Comparison of ENCODE assay signal across 14 mouse cellular contexts in genomic region chr13:105048662-105049061, GRCm38 (mm10). TPM values are rescaled to one million over a fixed set of nuclear protein-coding genes. Genes with fewer than 3 reads are reported as not detected.
A peak's percentile ranks its signal among the peaks of the same experiment; 100 is the strongest.
DNase-seq lines count a peak whose midpoint lies in the region; ATAC-seq and TF ChIP-seq lines count a peak whose summit lies in the region.
"Had no signal": no experiment of that assay in that cellular context is flagged by ENCODE, and none has a peak within 500 bp of the region (broad histone marks: within the 10 kb centered on the region; RNA-seq: fewer than 3 reads in every experiment).

No protein-coding gene starts in this region.

- ATAC-seq in cerebellum, adult (ENCODE audit: insufficient number of reproducible peaks, low FRiP score, low TSS enrichment): no peak
- ATAC-seq in lung, embryonic 14.5 days (ENCODE audit: insufficient read depth): no peak
- ATAC-seq: Patski had no signal

- H3K36me3 ChIP-seq in lung, embryonic 14.5 days (ENCODE audit: insufficient read depth): no peaks in the 10 kb centered on the region
- H3K36me3 ChIP-seq in splenic B cell, adult 2 months (ENCODE audit: control insufficient read depth, insufficient read depth, low read length, poor library complexity, severe bottlenecking): no peaks in the 10 kb centered on the region
- H3K36me3 ChIP-seq: hindbrain, embryonic 15.5 days had no signal

- DNase-seq in cerebellum, adult 11-12 months: peak; percentile 38
- peak; percentile 15 for DNase-seq in lung, embryonic 14.5 days
- no peak for DNase-seq in lung, postnatal 14 days
- peak; percentile 7 to 20 for DNase-seq in heart, postnatal 14 days
- peak; percentile 1 for DNase-seq in splenic B cell, adult 2 months (ENCODE audit: low read depth, low spot score)
- DNase-seq in urinary bladder, postnatal 25 days (ENCODE audit: low spot score): no peak
- no peak for DNase-seq in neural tube, embryonic 10.5 days (ENCODE audit: extremely low spot score, low spot score)

- WGBS in lung, embryonic 14.5 days: 66% methylated on average over 8 of the region's 8 CpGs

- peaks cover 11% of the 10 kb centered on the region for H3K27me3 ChIP-seq in lung, embryonic 14.5 days (ENCODE audit: insufficient read depth, low read length)
- peaks cover 2% of the 10 kb centered on the region; the same call in 1 of the 2 replicates for H3K27me3 ChIP-seq in splenic B cell, adult 2 months (ENCODE audit: control insufficient read depth, insufficient read depth, low read length, poor library complexity, severe bottlenecking)
- H3K27me3 ChIP-seq: hindbrain, embryonic 15.5 days had no signal

- H3K9me3 ChIP-seq in lung, embryonic 14.5 days (ENCODE audit: low read depth, low read length): no peaks in the 10 kb centered on the region
- H3K9me3 ChIP-seq: hindbrain, embryonic 15.5 days had no signal

- no peak for TF ChIP-seq CTCF in lung, embryonic 14.5 days (IDR thresholded peaks at IDR 0.05; ENCODE audit: low read depth)

- H3K4me2 ChIP-seq in lung, embryonic 14.5 days: no peak overlapping the region
- H3K4me2 ChIP-seq: hindbrain, embryonic 15.5 days had no signal

- no peak overlapping the region for H3K9ac ChIP-seq in lung, embryonic 14.5 days
- H3K9ac ChIP-seq: hindbrain, embryonic 15.5 days had no signal

- H3K4me3 ChIP-seq in lung, embryonic 14.5 days (ENCODE audit: low read depth, low read length): no peak overlapping the region
- H3K4me3 ChIP-seq: hindbrain, embryonic 15.5 days had no signal

- H3K27ac ChIP-seq in lung, embryonic 14.5 days (ENCODE audit: low read depth): no peak overlapping the region
- H3K27ac ChIP-seq: hindbrain, embryonic 15.5 days had no signal

- intact Hi-C loops in heart, postnatal 14 days (cut with DNase I): loop anchor here (5.0 kb wide), 1 partner anchor 46 kb away; no protein-coding TSS in a partner anchor

- H3K4me1 ChIP-seq in lung, embryonic 14.5 days (ENCODE audit: insufficient read depth): no peaks in the 10 kb centered on the region

RNA-seq across cellular contexts. Expression of gene Rgs7bp, which starts 6.1 kb away (rescaled TPM):
- 0.81 and 0.83 TPM in 2 replicates for polyA plus RNA-seq in lung, embryonic 14.5 days (2014; fragmentation: Nextera tagmentation; extraction: Ambion mirVana)
- total RNA-seq in heart, postnatal 14 days (2021): 1 to 10 TPM; 3.8 to 4.3 TPM
- polyA plus RNA-seq: Patski had no signal

RNA-seq across cellular contexts. Expression of gene 4933425L06Rik, which starts 33.3 kb away (rescaled TPM):
- polyA plus RNA-seq in lung, embryonic 14.5 days (2014; fragmentation: Nextera tagmentation; extraction: Ambion mirVana): not detected in 2 replicates
- not detected for total RNA-seq in heart, postnatal 14 days (2021)
- total RNA-seq: layer of hippocampus, adult 18-20 months had no signal
- polyA plus RNA-seq: hindbrain, embryonic 15.5 days; lung, embryonic 16.5 days; neural tube, embryonic 11.5 days; Patski; spleen, adult 2 months had no signal

Comparison
In these comparisons a context has a peak if more than half of its experiments do, and no peak if none do; other contexts are left out.
1. DNase-seq: peak in cerebellum, adult 11-12 months (single experiment), lung, embryonic 14.5 days (single experiment), heart, postnatal 14 days (2 of 2) and splenic B cell, adult 2 months (single experiment); none in lung, postnatal 14 days (single experiment), urinary bladder, postnatal 25 days (single experiment) and neural tube, embryonic 10.5 days (single experiment).